8 mouse cellular contexts compared by ENCODE assay signal in the genomic region with DNA sequence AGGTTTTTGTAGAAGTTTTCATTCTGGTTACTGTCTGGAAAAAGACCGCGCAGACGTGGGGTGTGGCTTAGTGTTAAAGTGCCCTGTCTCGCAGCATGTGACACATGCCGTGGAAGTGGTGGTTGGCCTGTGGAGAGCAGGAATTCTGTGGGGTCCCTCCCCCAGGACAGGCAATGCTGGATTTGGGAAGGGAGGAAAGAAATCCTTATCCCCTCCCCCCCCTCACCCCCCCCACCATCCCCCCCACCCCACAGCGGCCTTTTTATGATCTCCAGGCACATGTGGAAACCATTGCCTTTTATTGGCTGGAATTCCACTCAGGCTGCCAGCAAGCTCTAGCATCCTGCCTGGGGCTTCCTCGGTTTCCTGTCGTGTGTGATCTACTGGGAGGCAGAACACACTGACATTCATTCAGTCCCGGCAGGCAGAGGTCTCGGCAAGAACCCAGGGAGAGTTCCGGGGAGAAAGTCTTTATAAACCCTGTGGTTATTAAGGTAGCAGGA. TPM values are rescaled to one million over a fixed set of nuclear protein-coding genes. Genes with fewer than 3 reads are reported as not detected.
DNase-seq lines count a peak whose midpoint lies in the region; ATAC-seq and TF ChIP-seq lines count a peak whose summit lies in the region.

No protein-coding gene starts in this region.

- H3K79me2 ChIP-seq in C2C12 (ENCODE audit: control insufficient read depth, insufficient read depth): no peaks in the 10 kb centered on the region

- 0 out of 2 replicates have a peak overlapping the region, but pooled peaks have one; percentile 6 for H3K9ac ChIP-seq in heart, embryonic 11.5 days (ENCODE audit: low read depth, low read length)

- peak; percentile 81 for DNase-seq in embryo, embryonic 11 days
- DNase-seq in kidney, postnatal 10 days: peak; percentile 72
- DNase-seq in adrenal gland, adult 8-10 months: no peak
- no peak for DNase-seq in urinary bladder, postnatal 4 days (ENCODE audit: low spot score in 2 of 2)

- peaks cover 20% of the 10 kb centered on the region for H3K4me1 ChIP-seq in heart, embryonic 11.5 days (ENCODE audit: control insufficient read depth, insufficient read depth, low read length)
- H3K4me1 ChIP-seq in olfactory bulb, adult 2 months (ENCODE audit: control insufficient read depth, insufficient read depth, low read length): peaks cover 55% of the 10 kb centered on the region

- H3K27me3 ChIP-seq in C2C12 (ENCODE audit: control insufficient read depth, insufficient read depth, insufficient read length): no peaks in the 10 kb centered on the region
- H3K27me3 ChIP-seq in heart, embryonic 11.5 days (ENCODE audit: control insufficient read depth, insufficient read depth, low read length): no peaks in the 10 kb centered on the region

- no peak for TF ChIP-seq CTCF in C2C12 (IDR thresholded peaks at IDR 0.05; ENCODE audit: control insufficient read depth, insufficient read depth, insufficient read length)
- no peak for TF ChIP-seq CTCF in olfactory bulb, adult 2 months (IDR thresholded peaks at IDR 0.05; ENCODE audit: insufficient read depth, low read depth, low read length)

- peak overlapping the region; percentile 51 for H3K27ac ChIP-seq in heart, embryonic 11.5 days (ENCODE audit: low read depth, low read length)
- peak overlapping the region; percentile 5; the same call in 1 of the 2 replicates for H3K27ac ChIP-seq in olfactory bulb, adult 2 months (ENCODE audit: insufficient read depth, low read depth, low read length)

- H3K79me3 ChIP-seq in C2C12 (ENCODE audit: low read depth): no peaks in the 10 kb centered on the region

- TF ChIP-seq POLR2A in olfactory bulb, adult 2 months (IDR thresholded peaks at IDR 0.05; ENCODE audit: insufficient read depth, low read depth, low read length): no peak

- WGBS in heart, embryonic 11.5 days (ENCODE audit: insufficient replicate concordance): 47% methylated on average over 11 of the region's 11 CpGs
- WGBS in olfactory bulb, adult 2 months: 27% methylated on average over 11 of the region's 11 CpGs

- no peak for ATAC-seq in heart, embryonic 11.5 days (replicated peaks; ENCODE audit: insufficient number of reproducible peaks, low FRiP score, low TSS enrichment)
- no peak for ATAC-seq in erythroid progenitor cell, adult 5-6 weeks (replicated peaks; ENCODE audit: low FRiP score, poor library complexity, severe bottlenecking)

- H3K36me3 ChIP-seq in C2C12 (ENCODE audit: control insufficient read depth, insufficient read depth): no peaks in the 10 kb centered on the region
- no peaks in the 10 kb centered on the region for H3K36me3 ChIP-seq in heart, embryonic 11.5 days (ENCODE audit: control insufficient read depth, insufficient read depth, low read length)

- H3ac ChIP-seq in C2C12 (ENCODE audit: control insufficient read depth, insufficient read length, low read depth): no peak overlapping the region

- H3K4me2 ChIP-seq in heart, embryonic 11.5 days: peak overlapping the region; percentile 36

- H3K4me3 ChIP-seq in C2C12 (ENCODE audit: insufficient read depth, poor library complexity, severe bottlenecking): no peak overlapping the region
- no peak overlapping the region for H3K4me3 ChIP-seq in heart, embryonic 11.5 days (ENCODE audit: low read depth, low read length)
- H3K4me3 ChIP-seq in olfactory bulb, adult 2 months (ENCODE audit: insufficient read depth, low read depth, low read length): no peak overlapping the region

- H3K9me3 ChIP-seq in heart, embryonic 11.5 days (replicated peaks; ENCODE audit: control insufficient read depth, low read length): no peaks in the 10 kb centered on the region

TF ChIP-seq in C2C12, 6 proteins besides CTCF, POLR2A, EP300 and RAD21:
- peak; percentile 83 for TF ChIP-seq USF1 (IDR thresholded peaks at IDR 0.05; ENCODE audit: low read depth)
- no peak for TF ChIP-seq MAX (IDR thresholded peaks at IDR 0.05)

RNA-seq across cellular contexts. Expression of a gene that starts 33.5 kb away (rescaled TPM):
- 30.6 TPM for polyA plus RNA-seq in C2C12 (2012; fragmentation: generic; extraction: Trizol)
- polyA plus RNA-seq in heart, embryonic 11.5 days (2014; fragmentation: Nextera tagmentation; extraction: Ambion mirVana): 64.9 and 66.8 TPM in 2 replicates
- polyA plus RNA-seq in olfactory bulb, adult 2 months (2012; ENCODE audit: insufficient read depth, insufficient read length, low replicate concordance, missing spikeins): not detected in 2 replicates
- 10 to 100 TPM; 57.4 to 70.1 (median 60.8) TPM for total RNA-seq in adrenal gland, adult 8-10 months (2022)
- total RNA-seq in erythroid progenitor cell, adult 5-6 weeks (2015; ENCODE audit: low replicate concordance): 4.0 and 6.7 TPM in 2 replicates
- 2.1 and 2.2 TPM in 2 replicates for total RNA-seq in erythroid progenitor cell, adult 5-6 weeks (2017; ENCODE audit: low replicate concordance)

Comparison
In these comparisons a context has a peak if more than half of its experiments do, and no peak if none do; other contexts are left out.
1. DNase-seq: peak in embryo, embryonic 11 days (single experiment) and kidney, postnatal 10 days (single experiment); none in adrenal gland, adult 8-10 months (single experiment) and urinary bladder, postnatal 4 days (0 of 2).
2. RNA of a gene that starts 33.5 kb away (polyA plus RNA-seq): 64.9 to 66.8 TPM in heart, embryonic 11.5 days and 30.6 TPM in C2C12 (single experiment); not detected in olfactory bulb, adult 2 months; every median in the first group is over 10 times any median in the second.